Mouse (Mus musculus) intestine, embryonic 15.5 days (tissue): ENCODE results near the gene Cars2. TPM values are rescaled to one million over a fixed set of nuclear protein-coding genes. Genes with fewer than 3 reads are reported as not detected.
"Not testable (repeated sequence)": the region's sequence is repeated elsewhere in the genome, so short reads cannot be mapped to it uniquely, and the experiment has no call there.

Source experiments
- ATAC-seq: fragments of 200-750 bp; cut with Nextera tagmentation; 2 replicates; pipeline ENCODE4 v1.8.0; 2017; ENCODE audit warnings: moderate TSS enrichment, moderate library complexity
- H3K27ac ChIP-seq: fragments of 300-500 bp; sonication (generic); 2 replicates; pipeline ENCODE4 v1.5.1; 2015; ENCODE audit warnings: mild to moderate bottlenecking, inconsistent platforms
- H3K27me3 ChIP-seq: fragments of 300-500 bp; sonication (generic); replicated peaks from 2 replicates; pipeline ENCODE4 v1.6.1; 2015; ENCODE audit warnings: inconsistent platforms
- H3K36me3 ChIP-seq: fragments of 300-500 bp; sonication (generic); 2 replicates; pipeline ENCODE4 v1.6.1; 2015; ENCODE audit warnings: inconsistent platforms
- H3K4me1 ChIP-seq: fragments of 300-500 bp; sonication (generic); replicated peaks from 2 replicates; pipeline ENCODE4 v1.6.1; 2015; ENCODE audit warnings: inconsistent platforms
- H3K4me2 ChIP-seq: fragments of 300-500 bp; sonication (generic); replicated peaks from 2 replicates; pipeline ENCODE4 v1.6.1; 2015; ENCODE audit warnings: mild to moderate bottlenecking, inconsistent platforms
- H3K4me3 ChIP-seq: fragments of 300-500 bp; sonication (generic); replicated peaks from 2 replicates; pipeline ENCODE4 v1.5.1; 2015; ENCODE audit warnings: inconsistent platforms
- H3K9ac ChIP-seq: fragments of 300-500 bp; sonication (generic); 2 replicates; pipeline ENCODE4 v1.6.1; 2015; ENCODE audit warnings: inconsistent platforms
- H3K9me3 ChIP-seq: fragments of 300-500 bp; sonication (generic); 2 replicates; pipeline ENCODE4 v1.6.1; 2016; ENCODE audit warnings: inconsistent platforms
- WGBS: fragments of 180-500 bp; shearing (Covaris S2); methylation state at CpG from one replicate; pipeline ENCODE4 v1.1.7; 2015; 5-methylcytosine and 5-hydroxymethylcytosine counted together
- polyA plus RNA-seq: library from polyadenylated mRNA; unstranded; fragments of >200 nt; fragmentation: Nextera tagmentation; extraction: Ambion mirVana; gene quantifications from 2 replicates; pipeline ENCODE4 v1.2.1, GENCODE M21; 2015

The Cars2 gene
- polyA plus RNA-seq, 1 experiment from 2014 or later, result 26.2 TPM

DNA sequence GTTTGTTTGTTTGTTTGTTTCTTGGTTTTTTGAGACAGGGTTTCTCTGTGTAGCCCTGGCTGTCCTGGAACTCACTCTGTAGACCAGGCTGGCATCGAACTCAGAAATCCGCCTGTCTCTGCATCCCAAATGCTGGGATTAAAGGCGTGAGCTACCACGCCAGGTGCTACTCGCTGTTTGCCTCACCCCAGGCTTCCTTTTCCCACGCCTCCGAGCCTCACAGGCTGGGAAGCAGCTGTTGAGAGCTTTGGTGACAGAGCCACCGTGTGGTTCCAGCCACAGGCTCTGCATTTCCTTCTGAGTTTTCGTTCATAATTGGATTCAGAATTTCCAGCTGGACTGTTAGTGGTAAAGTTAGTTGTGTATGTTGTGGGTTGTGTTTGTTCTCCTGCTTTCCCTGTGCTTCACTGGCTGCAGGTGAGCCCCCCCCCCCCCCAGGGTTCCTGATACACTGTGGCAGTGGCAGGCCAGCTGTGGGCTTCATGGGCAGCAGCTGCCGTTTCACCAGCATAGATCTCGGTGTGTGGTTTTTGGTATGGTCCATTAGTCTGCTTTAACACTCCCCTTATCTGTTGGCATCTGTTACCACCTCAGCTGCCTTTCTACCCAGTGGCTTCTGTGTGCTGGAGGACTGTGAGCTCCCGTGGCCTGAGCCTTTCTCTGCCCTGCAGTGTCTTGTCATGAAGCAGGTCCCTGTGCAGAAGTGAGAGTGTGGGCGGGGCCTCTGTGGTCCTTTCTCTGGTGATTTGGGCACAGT, 46.9 kb downstream of the Cars2 start:
- Histone ChIP-seq H3K4me2 (no peak overlapping the region), H3K36me3 (peaks cover 24% of the 10 kb centered on the region), H3K9me3 (no peaks in the 10 kb centered on the region), H3K4me1 (peaks cover 2% of the 10 kb centered on the region; the same call in 1 of the 2 replicates), H3K27me3 (no peaks in the 10 kb centered on the region), H3K4me3 (no peak overlapping the region), H3K9ac (no peak overlapping the region), H3K27ac (no peak overlapping the region)
- 85% methylated on average over 13 of the region's 13 CpGs for WGBS
- ATAC-seq, result no peak

DNA sequence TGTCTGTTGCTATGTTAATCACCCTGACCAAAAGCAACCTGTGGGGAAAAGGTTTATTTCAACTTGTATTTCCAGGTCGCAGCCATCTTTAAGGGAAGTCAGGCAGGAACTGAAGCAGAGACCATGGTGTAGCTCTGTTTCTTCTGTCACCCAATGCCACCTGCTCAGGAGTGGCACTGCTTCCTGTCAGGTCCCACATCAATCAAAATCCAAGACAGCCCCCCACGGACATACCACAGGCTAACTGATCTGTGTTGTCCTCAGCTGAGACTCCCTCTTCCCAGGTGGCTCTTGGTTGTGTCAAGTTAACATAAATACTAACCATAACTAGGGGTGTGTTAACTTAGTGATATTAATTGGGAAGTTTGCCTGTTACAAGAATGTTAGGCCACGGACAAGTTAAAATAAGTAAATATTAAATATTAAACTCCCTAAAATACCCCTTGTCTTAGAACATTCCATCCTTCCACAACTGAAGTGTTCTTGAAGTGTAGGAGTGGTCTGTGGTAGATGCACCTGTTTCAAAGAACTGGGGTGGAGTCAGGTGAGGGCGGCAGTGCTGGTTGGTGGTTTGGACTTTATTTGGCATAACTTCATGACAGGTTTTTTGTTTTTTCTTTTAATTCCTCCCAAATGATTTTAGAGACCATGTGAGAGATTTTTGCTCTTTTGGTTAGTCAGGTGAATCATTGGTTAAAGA, 51.6 kb downstream of the Cars2 start:
- no peak for ATAC-seq
- Histone ChIP-seq H3K9ac (no peak overlapping the region), H3K4me1 (peaks cover 7% of the 10 kb centered on the region), H3K4me2 (peak overlapping the region; percentile 65), H3K9me3 (no peaks in the 10 kb centered on the region), H3K4me3 (0 out of 2 replicates have a peak overlapping the region, but pooled peaks have one; percentile 78), H3K36me3 (peaks cover under 1% of the 10 kb centered on the region), H3K27me3 (no peaks in the 10 kb centered on the region), H3K27ac (no peak overlapping the region)
- 80% methylated on average over 4 of the region's 4 CpGs for WGBS

DNA sequence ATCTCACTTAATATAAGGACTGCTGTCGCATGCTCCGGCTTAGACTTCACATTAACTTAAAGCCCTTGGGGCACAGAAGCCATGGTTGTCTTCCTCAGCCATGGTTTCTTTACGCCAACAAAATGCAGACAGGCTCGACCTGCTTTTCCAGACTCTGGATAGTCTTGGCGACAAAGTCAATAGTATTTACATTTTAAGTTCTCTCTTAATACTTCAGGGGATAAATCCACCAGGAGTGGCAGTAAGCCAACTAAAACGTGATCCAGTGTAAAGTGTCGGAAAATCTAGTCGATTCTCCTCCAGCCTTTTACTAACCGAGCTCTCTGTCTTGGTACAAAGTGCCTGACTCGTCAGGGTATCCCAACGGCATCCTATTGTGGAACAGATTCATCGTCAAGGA, 52.3 kb downstream of the Cars2 start:
- Histone ChIP-seq H3K9me3 (no peaks in the 10 kb centered on the region), H3K4me3 (peak overlapping the region; percentile 78), H3K4me1 (peaks cover 7% of the 10 kb centered on the region), H3K9ac (no peak overlapping the region), H3K27ac (no peak overlapping the region), H3K36me3 (no peaks in the 10 kb centered on the region), H3K27me3 (no peaks in the 10 kb centered on the region), H3K4me2 (peak overlapping the region; percentile 65)
- ATAC-seq, result no peak
- WGBS, result 74% methylated on average over 12 of the region's 12 CpGs

DNA sequence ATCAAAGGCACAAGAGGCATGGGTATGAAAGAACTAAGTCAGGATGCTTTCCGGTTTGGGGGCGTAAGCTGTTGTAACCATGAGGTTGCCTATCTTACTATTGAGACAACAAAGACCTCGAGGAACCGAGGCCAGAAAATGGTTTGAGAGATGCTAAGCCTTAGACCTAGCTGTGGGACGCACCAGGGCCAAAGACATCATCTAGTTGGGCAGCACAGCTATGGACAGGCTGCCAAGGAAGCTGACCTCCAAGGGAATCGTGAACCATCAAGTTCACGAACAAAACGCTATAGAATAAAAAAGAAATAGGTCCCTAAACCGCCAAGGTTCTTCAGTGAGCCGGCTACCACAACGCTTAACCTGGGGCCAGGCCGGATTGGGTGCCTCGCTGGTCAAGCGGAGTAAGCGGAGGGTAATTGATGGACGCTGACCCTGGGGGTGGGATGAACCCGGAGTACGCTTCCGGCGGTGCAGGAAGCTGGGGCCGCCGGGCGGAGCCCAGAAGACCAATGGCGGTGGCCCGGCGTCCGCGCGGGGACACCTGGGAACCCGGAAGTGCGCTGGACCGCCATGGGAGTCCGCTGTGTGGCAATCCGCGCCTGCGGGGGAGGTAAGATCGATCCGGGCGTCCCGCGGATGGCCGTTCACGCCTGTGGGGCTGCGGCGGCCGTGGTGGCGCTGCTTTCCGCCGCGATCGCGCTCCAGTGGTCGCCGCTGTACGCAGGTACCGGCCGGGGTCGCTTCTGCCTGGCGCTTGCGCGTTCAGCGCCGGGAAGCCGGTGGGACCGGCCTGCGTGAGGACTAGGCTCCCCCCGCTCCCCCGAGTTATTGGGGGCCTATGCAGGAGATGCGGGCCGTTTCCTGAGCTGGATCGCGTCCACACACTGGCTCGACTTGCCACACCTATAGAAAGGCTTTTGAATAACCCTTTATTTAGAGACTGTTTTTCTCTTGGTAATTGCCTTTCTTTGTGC, 53.3 kb downstream of the Cars2 start, which contains the start of gene Naxd:
Gene Naxd, plus strand, starts transcription at position 490 of the 974 bp plus-strand sequence.
- WGBS, result 3% methylated on average over 73 of the region's 73 CpGs
- Histone ChIP-seq H3K4me1 (peaks cover 7% of the 10 kb centered on the region), H3K4me2 (peak within 1 kb of the TSS; percentile 65), H3K9me3 (no peaks in the 10 kb centered on the region), H3K4me3 (peak within 1 kb of the TSS; percentile 78), H3K9ac (peak within 1 kb of the TSS; percentile 81), H3K27ac (peak within 1 kb of the TSS; percentile 45), H3K27me3 (no peaks in the 10 kb centered on the region), H3K36me3 (no peaks in the 10 kb centered on the region)
- peak; percentile 99 for ATAC-seq

DNA sequence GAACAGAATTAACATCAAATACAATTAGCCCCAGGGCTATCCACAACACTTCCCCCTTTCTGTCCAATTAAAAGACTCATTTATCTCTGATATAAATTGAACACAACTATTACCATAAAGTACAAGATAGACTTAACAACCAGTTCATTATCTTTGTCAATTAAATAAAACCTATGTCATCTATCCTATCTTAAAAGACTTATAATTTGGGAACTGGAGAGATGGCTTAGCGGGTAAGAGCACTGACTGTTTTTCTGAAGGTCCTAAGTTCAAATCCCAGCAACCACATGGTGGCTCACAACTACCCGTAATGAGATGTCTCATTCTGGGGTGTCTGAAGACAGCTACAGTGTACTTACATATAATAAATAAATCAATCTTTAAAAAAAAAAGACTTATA, 58.2 kb downstream of the Cars2 start:
- not testable (repeated sequence) for H3K36me3 ChIP-seq, H3K4me2 ChIP-seq, H3K27ac ChIP-seq, ATAC-seq, H3K27me3 ChIP-seq, H3K4me3 ChIP-seq, H3K9me3 ChIP-seq, H3K9ac ChIP-seq, H3K4me1 ChIP-seq
- 89% methylated on average over 2 of the region's 2 CpGs for WGBS

DNA sequence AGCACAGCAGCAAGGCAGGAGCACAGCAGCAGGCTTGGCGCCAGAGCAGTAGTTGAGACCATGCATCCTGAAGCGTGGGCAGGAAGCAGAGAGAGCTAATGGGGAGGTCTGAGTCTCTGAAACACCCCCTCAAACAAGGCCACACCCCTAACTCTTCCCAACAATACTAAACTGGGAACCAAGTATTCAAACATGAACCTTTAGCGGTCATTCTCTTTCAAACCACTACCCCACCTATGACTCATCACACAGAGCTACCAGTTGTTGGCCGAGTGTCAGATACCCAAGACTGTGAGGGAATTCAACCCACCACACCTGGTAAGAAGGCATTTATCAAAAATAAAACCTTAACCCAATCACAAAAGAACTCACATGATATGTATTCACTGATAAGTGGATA, 63.4 kb downstream of the Cars2 start:
- no peak overlapping the region for H3K9ac ChIP-seq
- no peak overlapping the region for H3K4me3 ChIP-seq
- no peaks in the 10 kb centered on the region for H3K9me3 ChIP-seq
- no peak for ATAC-seq
- no peak overlapping the region for H3K4me2 ChIP-seq
- H3K27me3 ChIP-seq, result no peaks in the 10 kb centered on the region; the same call in 1 of the 2 replicates
- no peak overlapping the region for H3K27ac ChIP-seq
- WGBS, result 70% methylated on average over 4 of the region's 4 CpGs
- no peaks in the 10 kb centered on the region for H3K36me3 ChIP-seq
- H3K4me1 ChIP-seq, result no peaks in the 10 kb centered on the region

DNA sequence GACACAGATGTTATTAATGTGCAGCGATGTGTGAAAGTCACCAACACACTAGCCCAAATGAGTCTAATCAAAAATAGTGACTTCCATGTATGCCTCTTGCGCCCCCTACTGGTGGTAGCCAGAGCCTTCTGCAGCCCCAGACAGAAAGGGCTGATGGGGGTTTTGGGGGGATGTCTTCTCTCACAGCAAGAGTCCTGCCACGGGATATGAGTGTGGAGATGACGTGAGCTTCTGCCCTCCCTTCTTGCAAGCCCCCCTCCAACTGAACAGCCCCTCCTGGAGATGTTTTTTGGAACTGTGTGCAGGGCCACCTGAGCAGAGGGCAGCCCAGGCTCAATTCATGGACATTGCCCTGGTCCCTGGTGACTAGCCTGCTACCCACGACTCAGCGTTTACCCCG, 64.4 kb downstream of the Cars2 start:
- H3K9ac ChIP-seq, result no peak overlapping the region
- ATAC-seq, result peak; percentile 46
- H3K4me1 ChIP-seq, result no peaks in the 10 kb centered on the region
- no peak overlapping the region for H3K4me3 ChIP-seq
- no peak overlapping the region for H3K27ac ChIP-seq
- H3K9me3 ChIP-seq, result no peaks in the 10 kb centered on the region
- 17% methylated on average over 7 of the region's 7 CpGs for WGBS
- H3K36me3 ChIP-seq, result no peaks in the 10 kb centered on the region
- H3K4me2 ChIP-seq, result no peak overlapping the region
- no peaks in the 10 kb centered on the region; the same call in 1 of the 2 replicates for H3K27me3 ChIP-seq

DNA sequence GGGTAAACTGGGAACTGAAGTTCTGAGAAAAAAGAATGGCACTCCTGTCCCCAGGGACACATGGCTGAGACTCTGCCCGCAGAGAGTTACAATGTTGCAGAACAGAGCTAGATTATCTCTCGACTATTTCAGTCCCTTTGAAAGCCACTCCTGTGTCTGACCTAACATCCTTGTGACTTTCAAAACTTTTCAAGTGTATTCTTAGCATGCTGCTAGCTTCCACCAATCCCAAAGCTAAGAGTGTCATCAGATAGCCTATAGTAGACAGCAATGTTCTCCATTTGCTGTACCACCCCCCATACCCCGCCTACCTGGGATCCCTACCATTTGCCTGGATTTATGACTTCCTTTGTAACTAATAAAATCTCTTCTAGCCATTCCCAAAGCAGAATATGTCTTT, 68.0 kb downstream of the Cars2 start:
- WGBS, result 62% methylated on average over 3 of the region's 3 CpGs
- no peak overlapping the region for H3K27ac ChIP-seq
- no peak overlapping the region for H3K4me3 ChIP-seq
- H3K4me1 ChIP-seq, result peaks cover 6% of the 10 kb centered on the region; the same call in 1 of the 2 replicates
- no peak for ATAC-seq
- no peak overlapping the region for H3K9ac ChIP-seq
- no peaks in the 10 kb centered on the region for H3K36me3 ChIP-seq
- no peak overlapping the region for H3K4me2 ChIP-seq
- no peaks in the 10 kb centered on the region for H3K9me3 ChIP-seq
- peaks cover 11% of the 10 kb centered on the region for H3K27me3 ChIP-seq

DNA sequence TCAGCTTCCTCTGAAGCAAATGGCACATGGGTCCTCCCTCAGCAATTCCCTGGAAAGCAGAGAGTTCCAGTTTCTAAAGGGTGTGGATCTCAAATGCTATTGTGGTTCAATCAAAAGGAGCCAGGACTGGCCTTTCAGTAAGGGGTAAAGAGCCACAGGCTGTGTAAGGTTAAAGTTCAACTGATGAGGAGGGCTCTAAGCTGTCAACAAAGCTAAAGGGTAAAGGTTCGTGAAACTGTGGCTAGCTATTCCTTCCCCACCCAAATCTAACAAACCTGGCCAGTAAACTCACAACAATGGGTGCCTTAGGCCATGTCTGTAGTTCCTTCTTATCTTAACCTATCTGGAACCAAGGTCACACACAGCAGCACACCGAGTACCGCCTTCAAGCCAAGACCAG, 68.7 kb downstream of the Cars2 start:
- Histone ChIP-seq H3K9me3 (no peaks in the 10 kb centered on the region), H3K27ac (no peak overlapping the region), H3K27me3 (peaks cover 11% of the 10 kb centered on the region), H3K4me3 (no peak overlapping the region), H3K4me2 (no peak overlapping the region), H3K9ac (no peak overlapping the region), H3K4me1 (peaks cover 8% of the 10 kb centered on the region; the same call in 1 of the 2 replicates), H3K36me3 (no peaks in the 10 kb centered on the region)
- ATAC-seq, result no peak
- 52% methylated on average over 3 of the region's 3 CpGs for WGBS

DNA sequence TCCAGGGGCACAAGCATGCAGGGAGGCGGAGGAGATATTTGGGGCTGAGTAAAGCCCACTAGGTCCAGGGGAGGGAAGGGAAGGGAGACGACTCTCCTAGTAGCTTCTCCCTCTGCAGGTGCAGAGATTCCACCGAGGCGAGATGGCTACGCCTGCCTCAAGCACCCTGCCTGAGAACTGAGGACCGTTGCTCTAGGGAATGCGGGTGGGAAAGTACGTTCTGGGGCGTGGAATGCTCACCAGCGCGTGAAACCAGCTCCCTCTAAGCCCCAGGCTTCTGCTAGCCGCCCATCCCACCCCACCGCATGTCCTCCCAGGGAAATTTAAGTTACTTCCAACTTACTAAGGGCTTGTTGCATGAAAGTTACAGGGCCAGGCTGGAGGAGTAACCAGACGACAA, 71.0 kb downstream of the Cars2 start:
- ATAC-seq, result no peak
- H3K9ac ChIP-seq, result no peak overlapping the region

DNA sequence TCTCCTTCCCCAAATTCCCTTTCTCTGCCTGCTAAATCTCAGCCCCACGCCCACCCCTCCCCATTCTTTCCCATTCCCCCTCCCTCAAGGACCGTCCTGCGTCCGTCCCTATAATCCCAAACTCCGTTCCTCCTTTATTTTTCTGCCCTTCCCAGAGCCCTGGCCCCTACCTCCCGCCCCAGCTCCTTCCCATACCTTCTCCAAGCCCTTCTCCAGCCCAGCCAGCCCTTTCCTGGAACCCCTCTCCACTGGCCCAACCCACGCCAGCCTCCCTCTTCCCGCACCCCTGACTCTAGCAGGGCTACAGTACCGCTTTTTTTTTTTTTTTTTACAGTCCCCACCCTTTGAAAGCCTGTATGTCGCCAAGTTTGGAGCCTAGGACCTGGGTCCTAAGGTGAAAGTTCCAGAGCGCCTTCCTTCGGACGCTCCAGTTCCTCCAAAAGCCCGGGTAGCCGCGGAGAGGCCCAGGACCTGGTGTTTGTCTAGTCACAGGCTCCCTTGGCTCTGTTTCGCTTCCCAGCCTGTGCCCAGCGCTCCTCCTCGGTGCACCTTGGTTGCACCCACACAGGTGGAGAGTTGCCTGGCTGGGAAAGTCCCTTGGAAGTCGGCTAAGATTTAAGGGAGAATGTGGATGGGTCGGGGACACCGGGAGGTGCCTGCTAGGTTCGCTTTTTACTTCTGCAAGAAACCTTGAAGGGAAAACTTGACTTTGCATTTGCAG, 71.6 kb downstream of the Cars2 start:
- 11% methylated on average over 23 of the region's 23 CpGs for WGBS
- no peaks in the 10 kb centered on the region for H3K36me3 ChIP-seq
- H3K4me3 ChIP-seq, result peak overlapping the region; percentile 48
- H3K9ac ChIP-seq, result no peak overlapping the region; the same call in 1 of the 2 replicates
- H3K4me1 ChIP-seq, result peaks cover 17% of the 10 kb centered on the region
- no peak overlapping the region for H3K27ac ChIP-seq
- peak; percentile 6; the same call in 1 of the 2 replicates for ATAC-seq
- H3K9me3 ChIP-seq, result no peaks in the 10 kb centered on the region
- H3K4me2 ChIP-seq, result peak overlapping the region; percentile 98
- H3K27me3 ChIP-seq, result peaks cover 14% of the 10 kb centered on the region

More for the DNA sequence above, 71.0 kb downstream of the Cars2 start:
- peaks cover 14% of the 10 kb centered on the region for H3K27me3 ChIP-seq
- H3K36me3 ChIP-seq, result no peaks in the 10 kb centered on the region
- WGBS, result 32% methylated on average over 14 of the region's 14 CpGs
- no peak overlapping the region for H3K27ac ChIP-seq
- peak overlapping the region; percentile 98; the same call in 1 of the 2 replicates for H3K4me2 ChIP-seq
- peaks cover 17% of the 10 kb centered on the region for H3K4me1 ChIP-seq
- no peak overlapping the region for H3K4me3 ChIP-seq
- no peaks in the 10 kb centered on the region for H3K9me3 ChIP-seq
